13 mouse cellular contexts compared by ENCODE assay signal in genomic region chr11:3547969-3548368, GRCm38 (mm10). TPM values are rescaled to one million over a fixed set of nuclear protein-coding genes. Genes with fewer than 3 reads are reported as not detected.
DNase-seq lines count a peak whose midpoint lies in the region; ATAC-seq lines count a peak whose summit lies in the region.
"Had no signal": no experiment of that assay in that cellular context is flagged by ENCODE, and none has a peak within 500 bp of the region (broad histone marks: within the 10 kb centered on the region; RNA-seq: fewer than 3 reads in every experiment).

No protein-coding gene starts in this region.

- WGBS in heart, embryonic 16.5 days: 27% methylated on average over 6 of the region's 6 CpGs
- 46% methylated on average over 6 of the region's 6 CpGs for WGBS in neural tube, embryonic 12.5 days
- 52% methylated on average over 6 of the region's 6 CpGs for WGBS in neural tube, embryonic 15.5 days
- 38% methylated on average over 6 of the region's 6 CpGs for WGBS in hindbrain, embryonic 12.5 days

- intact Hi-C loops in gastrocnemius, postnatal 14 days (cut with DNase I; ENCODE audit: low total_unique reads): no loop called here

- no peak overlapping the region for H3K27ac ChIP-seq in heart, embryonic 16.5 days (ENCODE audit: low read length)
- H3K27ac ChIP-seq in neural tube, embryonic 12.5 days: no peak overlapping the region
- H3K27ac ChIP-seq in neural tube, embryonic 15.5 days (replicated peaks): no peak overlapping the region
- H3K27ac ChIP-seq in hindbrain, embryonic 12.5 days: no peak overlapping the region
- H3K27ac ChIP-seq: heart, embryonic 13.5 days; left cerebral cortex, adult 2 months had no signal

- ATAC-seq in heart, embryonic 16.5 days (replicated peaks; ENCODE audit: extremely low read depth, insufficient read depth, low FRiP score): peak; percentile 35; the same call in 1 of the 2 replicates
- ATAC-seq in neural tube, embryonic 12.5 days (ENCODE audit: low FRiP score, low read depth): peak; percentile 53; the same call in 1 of the 2 replicates
- ATAC-seq in neural tube, embryonic 15.5 days (ENCODE audit: low FRiP score): no peak
- 0 out of 2 replicates have a peak, but pooled peaks have one; percentile 46 for ATAC-seq in hindbrain, embryonic 12.5 days (ENCODE audit: low FRiP score)

- no peak overlapping the region for H3K9ac ChIP-seq in heart, embryonic 16.5 days (ENCODE audit: low read length)
- no peak overlapping the region for H3K9ac ChIP-seq in neural tube, embryonic 12.5 days
- H3K9ac ChIP-seq in neural tube, embryonic 15.5 days (replicated peaks): no peak overlapping the region
- no peak overlapping the region for H3K9ac ChIP-seq in hindbrain, embryonic 12.5 days
- H3K9ac ChIP-seq: heart, embryonic 13.5 days had no signal

- 0 out of 2 replicates have a peak, but pooled peaks cover 4% of the 10 kb centered on the region for H3K9me3 ChIP-seq in heart, embryonic 16.5 days (replicated peaks; ENCODE audit: control insufficient read depth, low read length)
- peaks cover 4% of the 10 kb centered on the region; the same call in 1 of the 2 replicates for H3K9me3 ChIP-seq in neural tube, embryonic 12.5 days
- no peaks in the 10 kb centered on the region for H3K9me3 ChIP-seq in neural tube, embryonic 15.5 days (replicated peaks)
- H3K9me3 ChIP-seq in hindbrain, embryonic 12.5 days (replicated peaks): 0 out of 2 replicates have a peak, but pooled peaks cover 4% of the 10 kb centered on the region

- H3K36me3 ChIP-seq in heart, embryonic 16.5 days (ENCODE audit: control insufficient read depth, insufficient read depth): no peaks in the 10 kb centered on the region
- no peaks in the 10 kb centered on the region for H3K36me3 ChIP-seq in neural tube, embryonic 12.5 days
- H3K36me3 ChIP-seq in neural tube, embryonic 15.5 days: no peaks in the 10 kb centered on the region
- no peaks in the 10 kb centered on the region for H3K36me3 ChIP-seq in hindbrain, embryonic 12.5 days
- H3K36me3 ChIP-seq: G1E; heart, embryonic 13.5 days had no signal

- no peaks in the 10 kb centered on the region for H3K27me3 ChIP-seq in heart, embryonic 16.5 days (ENCODE audit: control insufficient read depth, insufficient read depth, low read length)
- H3K27me3 ChIP-seq in neural tube, embryonic 12.5 days (replicated peaks): no peaks in the 10 kb centered on the region
- H3K27me3 ChIP-seq in neural tube, embryonic 15.5 days (replicated peaks): no peaks in the 10 kb centered on the region
- H3K27me3 ChIP-seq in hindbrain, embryonic 12.5 days: no peaks in the 10 kb centered on the region
- H3K27me3 ChIP-seq: heart, embryonic 13.5 days had no signal

- no peak for DNase-seq in heart, adult 9 months (ENCODE audit: low spot score in 2 of 2)
- DNase-seq in retina, postnatal 1 day: peak; percentile 73
- DNase-seq in gastrocnemius, postnatal 14 days: no peak
- no peak for DNase-seq in layer of hippocampus, postnatal 14 days (ENCODE audit: low spot score in 2 of 2)
- DNase-seq: thymus, adult 2 months had no signal

- no peak overlapping the region for H3K4me2 ChIP-seq in heart, embryonic 16.5 days (ENCODE audit: low read depth, low read length)
- H3K4me2 ChIP-seq in neural tube, embryonic 12.5 days (replicated peaks): no peak overlapping the region
- H3K4me2 ChIP-seq in neural tube, embryonic 15.5 days: no peak overlapping the region
- H3K4me2 ChIP-seq in hindbrain, embryonic 12.5 days (replicated peaks): no peak overlapping the region
- H3K4me2 ChIP-seq: heart, embryonic 13.5 days had no signal

- peaks cover 17% of the 10 kb centered on the region for H3K4me1 ChIP-seq in heart, embryonic 16.5 days (ENCODE audit: control insufficient read depth, insufficient read depth, low read length)
- H3K4me1 ChIP-seq in neural tube, embryonic 12.5 days: no peaks in the 10 kb centered on the region
- peaks cover 4% of the 10 kb centered on the region for H3K4me1 ChIP-seq in neural tube, embryonic 15.5 days
- H3K4me1 ChIP-seq in hindbrain, embryonic 12.5 days: peaks cover 9% of the 10 kb centered on the region; the same call in 1 of the 2 replicates

- H3K4me3 ChIP-seq in heart, embryonic 16.5 days (ENCODE audit: low read length): no peak overlapping the region
- no peak overlapping the region for H3K4me3 ChIP-seq in neural tube, embryonic 12.5 days
- H3K4me3 ChIP-seq in neural tube, embryonic 15.5 days (replicated peaks): no peak overlapping the region
- no peak overlapping the region for H3K4me3 ChIP-seq in hindbrain, embryonic 12.5 days
- H3K4me3 ChIP-seq: erythroblast, embryonic 14.5 days; heart, embryonic 13.5 days; left cerebral cortex, adult 2 months had no signal

RNA-seq across cellular contexts. Expression of gene Smtn, which starts 7.6 kb away (rescaled TPM):
- 93.9 and 104 TPM in 2 replicates for polyA plus RNA-seq in heart, embryonic 16.5 days (2015; fragmentation: Nextera tagmentation; extraction: Ambion mirVana)
- 34.3 and 37.9 TPM in 2 replicates for polyA plus RNA-seq in neural tube, embryonic 12.5 days (2016; fragmentation: Nextera tagmentation; extraction: Ambion mirVana)
- polyA plus RNA-seq in neural tube, embryonic 15.5 days (2015; fragmentation: Nextera tagmentation; extraction: Ambion mirVana): 18.5 and 28.1 TPM in 2 replicates
- polyA plus RNA-seq in hindbrain, embryonic 12.5 days (2016; fragmentation: Nextera tagmentation; extraction: Ambion mirVana): 42.2 TPM in 2 replicates
- 100 to 1,000 TPM in 1 of 2 experiments, 10 to 100 TPM in 1; 96.8 to 123 TPM for total RNA-seq in gastrocnemius, postnatal 14 days (2021)
- total RNA-seq in layer of hippocampus, postnatal 14 days (2021): 10 to 100 TPM; 11.5 to 16.1 TPM
- total RNA-seq: G1E had no signal
- polyA plus RNA-seq: G1E had no signal

RNA-seq across cellular contexts. Expression of gene Selenom, which starts 33.5 kb away (rescaled TPM):
- 119 and 126 TPM in 2 replicates for polyA plus RNA-seq in heart, embryonic 16.5 days (2015; fragmentation: Nextera tagmentation; extraction: Ambion mirVana)
- 61.8 and 69.1 TPM in 2 replicates for polyA plus RNA-seq in neural tube, embryonic 12.5 days (2016; fragmentation: Nextera tagmentation; extraction: Ambion mirVana)
- polyA plus RNA-seq in neural tube, embryonic 15.5 days (2015; fragmentation: Nextera tagmentation; extraction: Ambion mirVana): 174 and 188 TPM in 2 replicates
- polyA plus RNA-seq in hindbrain, embryonic 12.5 days (2016; fragmentation: Nextera tagmentation; extraction: Ambion mirVana): 78.0 and 83.6 TPM in 2 replicates
- total RNA-seq in gastrocnemius, postnatal 14 days (2021): 10 to 100 TPM; 27.5 to 38.5 TPM
- 100 to 1,000 TPM; 229 to 234 TPM for total RNA-seq in layer of hippocampus, postnatal 14 days (2021)
- total RNA-seq: G1E had no signal
- polyA plus RNA-seq: G1E had no signal

RNA-seq across cellular contexts. Expression of gene Inpp5j, which starts 43.3 kb away (rescaled TPM):
- 10.9 and 12.1 TPM in 2 replicates for polyA plus RNA-seq in heart, embryonic 16.5 days (2015; fragmentation: Nextera tagmentation; extraction: Ambion mirVana)
- polyA plus RNA-seq in neural tube, embryonic 12.5 days (2016; fragmentation: Nextera tagmentation; extraction: Ambion mirVana): 1.2 and 1.3 TPM in 2 replicates
- 11.6 TPM in 2 replicates for polyA plus RNA-seq in neural tube, embryonic 15.5 days (2015; fragmentation: Nextera tagmentation; extraction: Ambion mirVana)
- polyA plus RNA-seq in hindbrain, embryonic 12.5 days (2016; fragmentation: Nextera tagmentation; extraction: Ambion mirVana): 0.73 and 1.2 TPM in 2 replicates
- 1 to 10 TPM; 1.9 to 2.9 TPM for total RNA-seq in gastrocnemius, postnatal 14 days (2021)
- total RNA-seq in layer of hippocampus, postnatal 14 days (2021): 10 to 100 TPM; 66.1 to 72.1 TPM
- polyA plus RNA-seq: erythroblast, embryonic 14.5 days; G1E had no signal

RNA-seq across cellular contexts. Expression of gene Pla2g3, which starts 59.9 kb away (rescaled TPM):
- polyA plus RNA-seq in heart, embryonic 16.5 days (2015; fragmentation: Nextera tagmentation; extraction: Ambion mirVana): 0.20 and 0.22 TPM in 2 replicates
- 1.0 and 1.3 TPM in 2 replicates for polyA plus RNA-seq in neural tube, embryonic 12.5 days (2016; fragmentation: Nextera tagmentation; extraction: Ambion mirVana)
- 2.4 and 3.7 TPM in 2 replicates for polyA plus RNA-seq in neural tube, embryonic 15.5 days (2015; fragmentation: Nextera tagmentation; extraction: Ambion mirVana)
- polyA plus RNA-seq in hindbrain, embryonic 12.5 days (2016; fragmentation: Nextera tagmentation; extraction: Ambion mirVana): 0.81 and 1.2 TPM in 2 replicates
- total RNA-seq in gastrocnemius, postnatal 14 days (2021): under 1 TPM in 1 of 2 experiments, not detected in 1; 0.09 TPM
- total RNA-seq in layer of hippocampus, postnatal 14 days (2021): 10 to 100 TPM in 1 of 2 experiments, 1 to 10 TPM in 1; 7.1 to 13.0 TPM
- polyA plus RNA-seq: erythroblast, embryonic 14.5 days; G1E had no signal
